Mouse (Mus musculus) heart, embryonic 11.5 days (tissue): ENCODE results near the gene Mrfap1. TPM values are rescaled to one million over a fixed set of nuclear protein-coding genes. Genes with fewer than 3 reads are reported as not detected.
"Not testable (repeated sequence)": the region's sequence is repeated elsewhere in the genome, so short reads cannot be mapped to it uniquely, and the experiment has no call there.

Experiments used
- ATAC-seq: fragments of 200-750 bp; cut with Nextera tagmentation; replicated peaks from 2 replicates; pipeline ENCODE4 v1.8.0; 2017; ENCODE audit warnings: moderate library complexity; ENCODE audit not compliant: insufficient number of reproducible peaks, low FRiP score, low TSS enrichment
- H3K27ac ChIP-seq: fragments of 300-500 bp; sonication (generic); 2 replicates; pipeline ENCODE4 v1.5.1; 2014; ENCODE audit warnings: mild to moderate bottlenecking, low read depth, low read length
- H3K27me3 ChIP-seq: fragments of 300-500 bp; sonication (generic); 2 replicates; pipeline ENCODE4 v1.6.1; 2014; ENCODE audit warnings: mild to moderate bottlenecking, low read length, mixed read lengths; ENCODE audit not compliant: control insufficient read depth, insufficient read depth
- H3K36me3 ChIP-seq: fragments of 300-500 bp; sonication (generic); 2 replicates; pipeline ENCODE4 v1.6.1; 2014; ENCODE audit warnings: mild to moderate bottlenecking, low read length, moderate library complexity, mixed read lengths; ENCODE audit not compliant: control insufficient read depth, insufficient read depth
- H3K4me1 ChIP-seq: fragments of 300-500 bp; sonication (generic); 2 replicates; pipeline ENCODE4 v1.6.1; 2014; ENCODE audit warnings: low read length; ENCODE audit not compliant: control insufficient read depth, insufficient read depth
- H3K4me2 ChIP-seq: fragments of 300-500 bp; sonication (generic); 2 replicates; pipeline ENCODE4 v1.6.1; 2014; ENCODE audit warnings: mild to moderate bottlenecking, moderate library complexity
- H3K4me3 ChIP-seq: fragments of 300-500 bp; sonication (generic); 2 replicates; pipeline ENCODE4 v1.5.1; 2014; ENCODE audit warnings: low read depth, low read length
- H3K9ac ChIP-seq: fragments of 300-500 bp; sonication (generic); 2 replicates; pipeline ENCODE4 v1.6.1; 2014; ENCODE audit warnings: mild to moderate bottlenecking, low read depth, low read length, moderate library complexity
- H3K9me3 ChIP-seq: fragments of 300-500 bp; sonication (generic); replicated peaks from 2 replicates; pipeline ENCODE4 v1.6.1; 2016; ENCODE audit warnings: low read length; ENCODE audit not compliant: control insufficient read depth
- WGBS: fragments of 180-500 bp; shearing (Covaris S2); extraction: QIAGEN DNeasy Blood & Tissue Kit; methylation state at CpG from one replicate; pipeline ENCODE4 v1.1.7; 2014; ENCODE audit not compliant: insufficient replicate concordance; 5-methylcytosine and 5-hydroxymethylcytosine counted together
- polyA plus RNA-seq: library from polyadenylated mRNA; unstranded; fragments of >200 nt; fragmentation: Nextera tagmentation; extraction: Ambion mirVana; gene quantifications from 2 replicates; pipeline ENCODE4 v1.2.1, GENCODE M21; 2014

Gene Mrfap1
- polyA plus RNA-seq, 1 experiment from 2014 or later = 420 TPM

GRCm38 (mm10) chr5:36810634-36811033, 14.1 kb upstream of the Mrfap1 start:
- WGBS = 76% methylated on average over 3 of the region's 3 CpGs

DNA sequence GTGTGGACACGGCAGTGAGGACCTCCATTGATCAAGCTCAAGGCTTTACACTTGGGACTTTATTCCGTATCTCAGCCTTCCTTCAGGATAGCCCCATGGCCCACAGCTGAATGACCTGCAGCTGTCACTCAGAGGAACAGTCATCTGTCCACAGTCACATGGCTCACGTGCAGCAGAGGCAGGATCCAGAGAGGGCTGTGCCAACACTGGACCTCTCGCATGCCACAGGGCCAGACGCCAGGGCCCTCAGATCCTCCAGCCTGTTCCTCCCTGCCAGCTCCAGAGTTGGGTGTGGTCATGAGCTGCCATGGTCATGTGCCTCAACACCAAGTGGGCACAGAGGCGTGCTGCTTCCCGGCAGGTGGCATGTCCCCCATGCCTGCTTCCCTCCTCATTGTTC, 12.6 kb upstream of the Mrfap1 start:
- peaks cover 3% of the 10 kb centered on the region; the same call in 1 of the 2 replicates for H3K4me1 ChIP-seq
- no peak overlapping the region for H3K4me2 ChIP-seq
- H3K36me3 ChIP-seq = no peaks in the 10 kb centered on the region
- no peaks in the 10 kb centered on the region for H3K9me3 ChIP-seq
- no peak overlapping the region for H3K9ac ChIP-seq
- H3K27ac ChIP-seq = no peak overlapping the region
- H3K27me3 ChIP-seq = no peaks in the 10 kb centered on the region
- WGBS = 90% methylated on average over 7 of the region's 7 CpGs
- no peak overlapping the region for H3K4me3 ChIP-seq
- ATAC-seq = no peak

More at GRCm38 (mm10) chr5:36810634-36811033, 14.1 kb upstream of the Mrfap1 start:
- Histone ChIP-seq H3K4me2 (no peak overlapping the region), H3K36me3 (no peaks in the 10 kb centered on the region), H3K4me3 (no peak overlapping the region), H3K27me3 (no peaks in the 10 kb centered on the region), H3K9me3 (no peaks in the 10 kb centered on the region), H3K9ac (no peak overlapping the region), H3K4me1 (peaks cover 3% of the 10 kb centered on the region; the same call in 1 of the 2 replicates), H3K27ac (no peak overlapping the region)
- no peak for ATAC-seq

DNA sequence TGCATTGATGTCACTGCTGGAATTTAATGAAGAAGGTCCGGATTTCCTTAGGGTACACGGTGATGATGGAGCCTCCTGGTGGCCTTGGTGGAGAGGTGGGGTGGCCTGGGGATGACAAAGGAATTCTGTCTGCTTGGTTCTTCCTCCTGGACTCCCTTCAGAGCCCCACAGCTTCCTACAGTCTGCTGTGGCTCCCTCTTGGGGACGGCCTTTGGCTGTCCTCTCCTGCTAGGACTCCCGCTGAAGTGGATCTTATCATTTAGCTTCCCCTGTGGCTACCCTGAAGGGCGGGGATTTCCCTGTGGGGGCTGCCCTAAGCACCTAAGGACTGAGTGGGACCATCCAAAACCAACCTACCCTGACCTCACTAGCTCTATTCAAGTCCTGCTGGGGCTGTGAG, 10.5 kb upstream of the Mrfap1 start:
- Histone ChIP-seq H3K27me3 (no peaks in the 10 kb centered on the region), H3K4me2 (no peak overlapping the region), H3K4me3 (no peak overlapping the region), H3K9ac (no peak overlapping the region), H3K4me1 (peaks cover 3% of the 10 kb centered on the region; the same call in 1 of the 2 replicates), H3K9me3 (no peaks in the 10 kb centered on the region), H3K27ac (no peak overlapping the region), H3K36me3 (no peaks in the 10 kb centered on the region)
- 9% methylated on average over 5 of the region's 5 CpGs for WGBS
- ATAC-seq = no peak

GRCm38 (mm10) chr5:36797291-36797690, 719 bp upstream of the Mrfap1 start:
- peaks cover 4% of the 10 kb centered on the region; the same call in 1 of the 2 replicates for H3K4me1 ChIP-seq
- ATAC-seq = no peak
- H3K9me3 ChIP-seq = no peaks in the 10 kb centered on the region
- no peak overlapping the region for H3K9ac ChIP-seq
- H3K4me2 ChIP-seq = peak overlapping the region; percentile 78
- no peak overlapping the region for H3K27ac ChIP-seq
- 0 out of 2 replicates have a peak, but pooled peaks cover 3% of the 10 kb centered on the region for H3K36me3 ChIP-seq
- no peaks in the 10 kb centered on the region for H3K27me3 ChIP-seq
- 59% methylated on average over 8 of the region's 8 CpGs for WGBS
- H3K4me3 ChIP-seq = peak overlapping the region; percentile 76; the same call in 1 of the 2 replicates

DNA sequence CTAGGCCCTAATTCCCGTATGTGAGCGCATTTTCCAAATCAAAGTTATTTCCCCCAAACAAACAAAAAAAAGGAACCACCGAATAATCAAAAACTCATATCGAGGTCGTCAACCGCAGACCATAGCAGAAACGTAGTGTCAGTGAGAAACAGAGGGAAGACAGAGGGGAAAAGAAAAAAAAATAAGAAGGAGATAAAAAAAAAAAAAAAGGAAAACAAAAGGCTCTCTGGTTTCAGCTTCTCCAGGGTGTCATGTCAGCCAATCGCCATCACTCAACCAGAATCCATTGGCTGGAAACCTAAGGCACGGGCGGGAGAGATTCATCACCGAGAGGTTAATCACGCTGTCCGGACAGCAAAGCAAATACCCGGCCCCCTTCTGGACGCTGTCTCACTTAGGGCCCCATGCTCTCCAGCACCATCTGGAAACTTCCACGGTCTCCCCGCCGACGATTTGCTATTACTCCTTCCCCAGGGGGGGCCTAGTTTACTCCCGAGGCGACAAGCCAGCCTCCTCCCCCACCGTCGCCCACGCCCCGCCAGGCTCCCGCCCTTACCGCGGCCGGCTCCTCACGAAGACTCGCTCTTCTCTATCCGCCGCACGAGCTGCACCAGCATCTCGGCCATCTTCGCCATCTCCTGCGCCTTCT, 801 bp downstream of the Mrfap1 start:
- Histone ChIP-seq H3K27ac (peak overlapping the region; percentile 89), H3K9ac (peak overlapping the region; percentile 88), H3K4me2 (peak overlapping the region; percentile 78), H3K4me3 (peak overlapping the region; percentile 76)
- H3K27me3 ChIP-seq, H3K9me3 ChIP-seq, H3K4me1 ChIP-seq, H3K36me3 ChIP-seq: not testable (repeated sequence)
- peak; percentile 40 for ATAC-seq
- WGBS = 3% methylated on average over 35 of the region's 37 CpGs

DNA sequence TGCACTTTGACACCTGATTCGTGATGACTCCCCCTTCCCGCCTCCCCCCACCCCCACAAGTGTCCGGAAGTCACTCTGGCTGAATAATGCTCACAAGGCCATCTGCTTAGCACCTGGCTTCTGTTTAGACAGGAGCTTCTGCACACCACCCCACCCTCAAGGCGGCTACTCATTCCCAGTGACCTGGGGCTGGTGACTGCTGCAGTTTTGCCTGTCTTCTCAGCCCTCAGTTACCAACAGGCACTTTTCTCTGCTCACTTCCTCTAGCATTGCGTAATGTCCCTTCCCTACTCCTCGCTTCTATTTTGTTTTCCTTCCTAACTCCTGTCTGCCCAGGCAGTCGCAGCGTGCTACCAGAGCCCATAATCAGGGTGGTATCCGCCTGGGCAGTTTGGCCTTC, 4.7 kb downstream of the Mrfap1 start:
- H3K4me1 ChIP-seq = peaks cover 10% of the 10 kb centered on the region
- 0 out of 2 replicates have a peak, but pooled peaks cover 3% of the 10 kb centered on the region for H3K36me3 ChIP-seq
- H3K27ac ChIP-seq = peak overlapping the region; percentile 22; the same call in 1 of the 2 replicates
- H3K4me3 ChIP-seq = no peak overlapping the region
- no peak for ATAC-seq
- no peaks in the 10 kb centered on the region for H3K27me3 ChIP-seq
- WGBS = 74% methylated on average over 9 of the region's 9 CpGs
- no peaks in the 10 kb centered on the region for H3K9me3 ChIP-seq
- H3K4me2 ChIP-seq = no peak overlapping the region
- peak overlapping the region; percentile 5; the same call in 1 of the 2 replicates for H3K9ac ChIP-seq

- no peak overlapping the region for H3K4me2 ChIP-seq
- no peaks in the 10 kb centered on the region for H3K9me3 ChIP-seq
- no peaks in the 10 kb centered on the region for H3K4me1 ChIP-seq
- no peak overlapping the region for H3K27ac ChIP-seq
- no peak overlapping the region for H3K9ac ChIP-seq
- H3K27me3 ChIP-seq = no peaks in the 10 kb centered on the region
- H3K4me3 ChIP-seq = no peak overlapping the region
- ATAC-seq = no peak
- 81% methylated on average over 5 of the region's 5 CpGs for WGBS
- H3K36me3 ChIP-seq = no peaks in the 10 kb centered on the region
These were observed 10.5 kb downstream of the Mrfap1 start for GRCm38 (mm10) chr5:36786052-36786451.

DNA sequence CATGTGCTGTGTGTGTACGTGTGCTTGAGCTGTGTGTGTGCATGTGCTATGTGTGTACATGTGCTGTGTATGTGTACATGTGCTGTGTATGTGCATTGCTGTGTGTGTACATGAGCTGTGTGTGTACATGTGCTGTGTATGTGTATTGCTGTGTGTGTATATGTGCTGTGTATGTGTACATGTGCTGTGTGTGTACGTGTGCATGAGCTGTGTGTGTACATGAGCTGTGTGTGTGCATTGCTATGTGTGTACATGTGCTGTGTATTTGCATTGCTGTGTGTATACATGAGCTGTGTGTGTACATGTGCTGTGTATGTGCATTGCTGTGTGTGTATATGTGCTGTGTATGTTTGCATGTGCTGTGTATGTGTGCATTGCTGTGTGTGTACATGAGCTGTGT, 17.1 kb downstream of the Mrfap1 start:
- H3K9me3 ChIP-seq = no peaks in the 10 kb centered on the region; the same call in 1 of the 2 replicates
- no peak overlapping the region for H3K9ac ChIP-seq
- no peak for ATAC-seq
- 0 out of 2 replicates have a peak, but pooled peaks cover 3% of the 10 kb centered on the region for H3K4me1 ChIP-seq
- H3K4me2 ChIP-seq = no peak overlapping the region
- no peak overlapping the region for H3K4me3 ChIP-seq
- no peak overlapping the region for H3K27ac ChIP-seq
- WGBS = 80% methylated on average over 2 of the region's 2 CpGs
- no peaks in the 10 kb centered on the region for H3K36me3 ChIP-seq
- H3K27me3 ChIP-seq = no peaks in the 10 kb centered on the region

GRCm38 (mm10) chr5:36778901-36779300, 17.7 kb downstream of the Mrfap1 start:
- H3K4me2 ChIP-seq = no peak overlapping the region
- H3K9ac ChIP-seq = no peak overlapping the region
- no peak overlapping the region for H3K4me3 ChIP-seq
- peaks cover 6% of the 10 kb centered on the region; the same call in 1 of the 2 replicates for H3K4me1 ChIP-seq
- no peaks in the 10 kb centered on the region for H3K36me3 ChIP-seq
- H3K27ac ChIP-seq = no peak overlapping the region
- no peaks in the 10 kb centered on the region for H3K27me3 ChIP-seq
- no peak for ATAC-seq
- no peaks in the 10 kb centered on the region; the same call in 1 of the 2 replicates for H3K9me3 ChIP-seq
- WGBS = 97% methylated on average over 1 of the region's 2 CpGs
